Mouse (Mus musculus): Measurements from ENCODE around the gene Prox2. TPM values are rescaled to one million over a fixed set of nuclear protein-coding genes. Genes with fewer than 3 reads are reported as not detected.

Gene Prox2
- polyA plus RNA-seq, 1 experiment from 2014 or later: 3.3 TPM

DNA sequence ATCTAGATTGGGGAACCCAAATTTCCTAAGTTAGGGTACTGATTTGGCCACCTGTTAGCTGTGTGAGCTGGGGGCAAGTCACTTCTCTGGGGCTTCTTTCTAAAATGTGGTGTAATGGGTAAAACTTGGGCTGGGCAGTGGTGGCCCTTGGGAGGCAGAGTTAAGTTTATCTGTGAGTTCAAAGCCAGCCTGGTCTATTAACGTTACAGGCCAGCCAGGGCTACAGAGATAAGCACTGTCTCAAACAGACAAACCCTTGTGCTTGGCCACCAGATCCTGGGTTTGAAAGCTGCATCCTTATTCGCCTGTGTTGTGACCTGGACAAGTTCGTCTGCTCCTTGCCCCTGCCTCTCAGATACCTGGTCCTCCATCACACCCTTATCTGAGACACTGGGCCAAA, 19.4 kb downstream of the Prox2 start:
- WGBS: 82% methylated on average over 3 of the region's 3 CpGs
- H3K36me3 ChIP-seq (ENCODE audit: control insufficient read depth, insufficient read depth, low read length): peaks cover 21% of the 10 kb centered on the region
- H3K9me3 ChIP-seq (ENCODE audit: control insufficient read depth, low read length): no peaks in the 10 kb centered on the region
- no peak for ATAC-seq (ENCODE audit: low FRiP score, low TSS enrichment)
- H3K27me3 ChIP-seq (ENCODE audit: control insufficient read depth, insufficient read depth, low read length): no peaks in the 10 kb centered on the region
- no peak overlapping the region for H3K4me2 ChIP-seq (replicated peaks; ENCODE audit: low read depth, low read length)
- 0 out of 2 replicates have a peak, but pooled peaks cover 2% of the 10 kb centered on the region for H3K4me1 ChIP-seq (ENCODE audit: control insufficient read depth, insufficient read depth, low read length)
- H3K9ac ChIP-seq (ENCODE audit: low read depth, low read length): no peak overlapping the region
- H3K27ac ChIP-seq (ENCODE audit: low read depth, low read length): no peak overlapping the region
- no peak overlapping the region for H3K4me3 ChIP-seq (ENCODE audit: low read length)

- ATAC-seq (ENCODE audit: low FRiP score, low TSS enrichment): no peak
- Histone ChIP-seq H3K9me3 (ENCODE audit: control insufficient read depth, low read length) (no peaks in the 10 kb centered on the region), H3K4me3 (ENCODE audit: low read length) (no peak overlapping the region)
These were observed 22.7 kb downstream of the Prox2 start for GRCm38 (mm10) chr12:85087845-85088244.

DNA sequence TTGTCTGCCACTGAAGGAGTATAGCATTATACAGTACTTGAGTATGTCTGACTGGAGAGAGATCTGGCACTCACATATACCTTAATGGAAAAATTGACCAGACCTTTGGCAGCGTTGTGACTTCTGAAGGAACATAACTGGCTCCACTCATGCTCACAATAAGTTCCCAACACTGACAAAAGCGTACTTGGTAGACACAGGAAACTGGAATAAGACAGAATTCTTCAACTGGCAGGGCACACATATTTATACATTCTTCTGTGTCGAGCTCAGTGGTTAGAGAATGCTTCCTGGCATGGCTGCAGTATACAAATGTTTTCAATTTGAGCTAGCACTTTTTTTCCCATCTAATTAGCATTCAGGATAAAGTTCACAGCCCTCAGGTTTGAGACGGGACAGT, 25.6 kb downstream of the Prox2 start:
- ATAC-seq (ENCODE audit: low FRiP score, low TSS enrichment): no peak
- Histone ChIP-seq H3K27ac (ENCODE audit: low read depth, low read length) (no peak overlapping the region), H3K4me2 (replicated peaks; ENCODE audit: low read depth, low read length) (no peak overlapping the region), H3K4me3 (ENCODE audit: low read length) (no peak overlapping the region), H3K9me3 (ENCODE audit: control insufficient read depth, low read length) (no peaks in the 10 kb centered on the region), H3K36me3 (ENCODE audit: control insufficient read depth, insufficient read depth, low read length) (peaks cover 21% of the 10 kb centered on the region), H3K4me1 (ENCODE audit: control insufficient read depth, insufficient read depth, low read length) (no peaks in the 10 kb centered on the region), H3K9ac (ENCODE audit: low read depth, low read length) (no peak overlapping the region), H3K27me3 (ENCODE audit: control insufficient read depth, insufficient read depth, low read length) (no peaks in the 10 kb centered on the region)
- WGBS: 89% methylated on average over 4 of the region's 4 CpGs

More at GRCm38 (mm10) chr12:85087845-85088244, 22.7 kb downstream of the Prox2 start:
- no peaks in the 10 kb centered on the region for H3K27me3 ChIP-seq (ENCODE audit: control insufficient read depth, insufficient read depth, low read length)
- no peak overlapping the region for H3K9ac ChIP-seq (ENCODE audit: low read depth, low read length)
- whole genome bisulfite sequencing: 64% methylated on average over 12 of the region's 12 CpGs
- H3K27ac ChIP-seq (ENCODE audit: low read depth, low read length): no peak overlapping the region
- H3K36me3 ChIP-seq (ENCODE audit: control insufficient read depth, insufficient read depth, low read length): peaks cover 21% of the 10 kb centered on the region
- no peak overlapping the region for H3K4me2 ChIP-seq (replicated peaks; ENCODE audit: low read depth, low read length)
- H3K4me1 ChIP-seq (ENCODE audit: control insufficient read depth, insufficient read depth, low read length): no peaks in the 10 kb centered on the region

GRCm38 (mm10) chr12:85084257-85084656, 26.3 kb downstream of the Prox2 start:
- no peak overlapping the region for H3K4me3 ChIP-seq (ENCODE audit: low read length)
- no peak overlapping the region for H3K9ac ChIP-seq (ENCODE audit: low read depth, low read length)
- no peak overlapping the region for H3K27ac ChIP-seq (ENCODE audit: low read depth, low read length)
- no peak overlapping the region for H3K4me2 ChIP-seq (replicated peaks; ENCODE audit: low read depth, low read length)
- H3K27me3 ChIP-seq (ENCODE audit: control insufficient read depth, insufficient read depth, low read length): no peaks in the 10 kb centered on the region
- ATAC-seq (ENCODE audit: low FRiP score, low TSS enrichment): no peak
- 74% methylated on average over 2 of the region's 2 CpGs for WGBS
- H3K9me3 ChIP-seq (ENCODE audit: control insufficient read depth, low read length): no peaks in the 10 kb centered on the region
- no peaks in the 10 kb centered on the region for H3K4me1 ChIP-seq (ENCODE audit: control insufficient read depth, insufficient read depth, low read length)
- H3K36me3 ChIP-seq (ENCODE audit: control insufficient read depth, insufficient read depth, low read length): peaks cover 21% of the 10 kb centered on the region

DNA sequence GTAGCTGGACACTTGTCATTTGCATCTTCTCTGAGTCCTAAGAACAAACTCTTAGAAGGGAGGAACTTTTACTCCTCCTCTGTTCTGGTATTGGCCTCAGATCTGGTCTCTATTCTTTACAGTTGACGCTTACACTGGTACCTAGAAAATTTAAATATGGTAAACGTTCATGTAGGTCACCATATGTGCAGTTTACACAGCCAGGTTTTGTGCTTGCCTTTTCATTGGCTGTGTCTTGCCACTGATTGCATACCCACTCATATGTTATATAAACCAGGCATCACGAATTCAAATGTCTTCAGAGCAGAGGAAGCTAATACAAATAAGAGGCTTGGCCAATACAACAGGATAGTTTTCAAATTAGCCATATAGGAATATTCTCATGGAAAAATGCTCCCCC, 33.5 kb downstream of the Prox2 start:
- Histone ChIP-seq H3K27me3 (ENCODE audit: control insufficient read depth, insufficient read depth, low read length) (no peaks in the 10 kb centered on the region), H3K27ac (ENCODE audit: low read depth, low read length) (no peak overlapping the region), H3K4me2 (replicated peaks; ENCODE audit: low read depth, low read length) (no peak overlapping the region), H3K4me3 (ENCODE audit: low read length) (no peak overlapping the region), H3K4me1 (ENCODE audit: control insufficient read depth, insufficient read depth, low read length) (no peaks in the 10 kb centered on the region), H3K9ac (ENCODE audit: low read depth, low read length) (no peak overlapping the region), H3K36me3 (ENCODE audit: control insufficient read depth, insufficient read depth, low read length) (peaks cover 14% of the 10 kb centered on the region; the same call in 1 of the 2 replicates), H3K9me3 (ENCODE audit: control insufficient read depth, low read length) (no peaks in the 10 kb centered on the region)
- WGBS: 91% methylated on average over 3 of the region's 3 CpGs
- no peak for ATAC-seq (ENCODE audit: low FRiP score, low TSS enrichment)

DNA sequence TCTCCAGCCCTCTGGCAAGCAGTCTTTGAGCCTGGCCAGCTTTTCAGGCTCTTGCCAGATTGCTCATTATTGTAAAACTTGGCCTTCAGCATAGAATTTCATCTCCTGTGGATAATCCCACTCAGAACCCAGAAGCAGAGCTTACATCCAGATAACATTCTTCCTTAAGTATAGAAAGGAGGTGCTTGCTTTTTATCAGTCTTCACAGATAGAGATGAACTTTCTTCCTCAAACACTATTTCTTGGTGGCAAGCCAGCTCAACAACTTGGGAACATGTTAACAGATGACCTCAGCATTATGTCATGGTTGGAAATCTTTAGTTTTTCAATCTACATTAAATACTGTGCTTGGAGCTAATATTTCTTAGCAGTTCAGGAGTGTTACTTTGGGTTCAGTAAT, 39.5 kb downstream of the Prox2 start:
- H3K9ac ChIP-seq (ENCODE audit: low read depth, low read length): no peak overlapping the region
- no peak overlapping the region for H3K27ac ChIP-seq (ENCODE audit: low read depth, low read length)
- H3K9me3 ChIP-seq (ENCODE audit: control insufficient read depth, low read length): no peaks in the 10 kb centered on the region
- no peak for ATAC-seq (ENCODE audit: low FRiP score, low TSS enrichment)
- no peak overlapping the region for H3K4me2 ChIP-seq (replicated peaks; ENCODE audit: low read depth, low read length)
- no peaks in the 10 kb centered on the region for H3K27me3 ChIP-seq (ENCODE audit: control insufficient read depth, insufficient read depth, low read length)
- H3K36me3 ChIP-seq (ENCODE audit: control insufficient read depth, insufficient read depth, low read length): peaks cover 45% of the 10 kb centered on the region; the same call in 1 of the 2 replicates
- H3K4me3 ChIP-seq (ENCODE audit: low read length): no peak overlapping the region
- H3K4me1 ChIP-seq (ENCODE audit: control insufficient read depth, insufficient read depth, low read length): no peaks in the 10 kb centered on the region

- no peaks in the 10 kb centered on the region for H3K9me3 ChIP-seq (ENCODE audit: control insufficient read depth, low read length)
- no peak overlapping the region for H3K9ac ChIP-seq (ENCODE audit: low read depth, low read length)
- no peak overlapping the region for H3K4me2 ChIP-seq (replicated peaks; ENCODE audit: low read depth, low read length)
- no peaks in the 10 kb centered on the region for H3K27me3 ChIP-seq (ENCODE audit: control insufficient read depth, insufficient read depth, low read length)
- H3K27ac ChIP-seq (ENCODE audit: low read depth, low read length): no peak overlapping the region
- WGBS: 53% methylated on average over 6 of the region's 6 CpGs
- no peak for ATAC-seq (ENCODE audit: low FRiP score, low TSS enrichment)
- no peak overlapping the region for H3K4me3 ChIP-seq (ENCODE audit: low read length)
- peaks cover 66% of the 10 kb centered on the region for H3K36me3 ChIP-seq (ENCODE audit: control insufficient read depth, insufficient read depth, low read length)
- H3K4me1 ChIP-seq (ENCODE audit: control insufficient read depth, insufficient read depth, low read length): no peaks in the 10 kb centered on the region
These were observed 59.3 kb downstream of the Prox2 start for GRCm38 (mm10) chr12:85051218-85051617.

Other genes starting within 250 kb of the Prox2 start
- 0.08 TPM in 1 of 2 replicates, not detected in the other for gene Ltbp2, start 234.2 kb downstream of the Prox2 start, polyA plus RNA-seq (2014; fragmentation: Nextera tagmentation; extraction: Ambion mirVana)
- 153 and 212 TPM in 2 replicates for gene Fcf1, start 139.9 kb downstream of the Prox2 start, polyA plus RNA-seq (2014; fragmentation: Nextera tagmentation; extraction: Ambion mirVana)
- 8.4 and 15.7 TPM in 2 replicates for gene Arel1, start 139.9 kb downstream of the Prox2 start, polyA plus RNA-seq (2014; fragmentation: Nextera tagmentation; extraction: Ambion mirVana)
- gene Ylpm1, start 114.4 kb downstream of the Prox2 start, polyA plus RNA-seq (2014; fragmentation: Nextera tagmentation; extraction: Ambion mirVana): 44.1 and 47.0 TPM in 2 replicates
- gene Dlst, start 74 bp upstream of the Prox2 start, polyA plus RNA-seq (2014; fragmentation: Nextera tagmentation; extraction: Ambion mirVana): 68.1 and 119 TPM in 2 replicates
- gene Rps6kl1, start 40.5 kb upstream of the Prox2 start, polyA plus RNA-seq (2014; fragmentation: Nextera tagmentation; extraction: Ambion mirVana): 0.61 and 1.0 TPM in 2 replicates
- 16.3 and 21.9 TPM in 2 replicates for gene Pgf, start 67.0 kb upstream of the Prox2 start, polyA plus RNA-seq (2014; fragmentation: Nextera tagmentation; extraction: Ambion mirVana)
- 95.7 and 105 TPM in 2 replicates for gene Eif2b2, start 108.7 kb upstream of the Prox2 start, polyA plus RNA-seq (2014; fragmentation: Nextera tagmentation; extraction: Ambion mirVana)
- gene Mlh3, start 159.8 kb upstream of the Prox2 start, polyA plus RNA-seq (2014; fragmentation: Nextera tagmentation; extraction: Ambion mirVana): 6.2 and 10.8 TPM in 2 replicates
- 57.7 and 89.4 TPM in 2 replicates for gene Acyp1, start 177.7 kb upstream of the Prox2 start, polyA plus RNA-seq (2014; fragmentation: Nextera tagmentation; extraction: Ambion mirVana)
- 2.0 and 3.2 TPM in 2 replicates for gene Zc2hc1c, start 177.8 kb upstream of the Prox2 start, polyA plus RNA-seq (2014; fragmentation: Nextera tagmentation; extraction: Ambion mirVana)
- gene Nek9, start 228.6 kb upstream of the Prox2 start, polyA plus RNA-seq (2014; fragmentation: Nextera tagmentation; extraction: Ambion mirVana): 13.1 and 19.1 TPM in 2 replicates

All from kidney, embryonic 14.5 days (tissue).